ENCODE assay signal across 26 mouse cellular contexts in the genomic region with DNA sequence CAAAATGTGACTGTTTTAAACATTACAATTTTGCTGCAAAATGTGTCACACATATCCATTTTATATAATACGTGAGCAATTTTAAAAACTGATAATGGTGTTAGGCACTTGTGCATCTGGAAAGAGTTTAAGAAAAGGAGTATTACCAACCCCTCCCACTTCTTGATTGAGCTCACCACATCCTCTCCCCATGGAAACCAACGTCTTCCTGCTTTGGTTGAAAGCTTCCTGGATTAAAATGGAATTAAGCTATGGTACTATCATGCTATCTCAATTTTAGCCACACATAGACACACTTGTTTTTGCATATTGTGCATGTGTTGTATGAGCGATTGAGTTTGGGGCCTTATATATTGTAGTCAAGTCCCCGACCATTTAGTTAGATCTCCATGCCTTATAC. TPM values are rescaled to one million over a fixed set of nuclear protein-coding genes. Genes with fewer than 3 reads are reported as not detected.
DNase-seq lines count a peak whose midpoint lies in the region; ATAC-seq and TF ChIP-seq lines count a peak whose summit lies in the region.
"Had no signal": no experiment of that assay in that cellular context is flagged by ENCODE, and none has a peak within 500 bp of the region (broad histone marks: within the 10 kb centered on the region; RNA-seq: fewer than 3 reads in every experiment).

No protein-coding gene starts in this region.

- TF ChIP-seq POLR2A in cerebellum, adult 2 months (IDR thresholded peaks at IDR 0.05; ENCODE audit: borderline replicate concordance, insufficient read depth, low read length): no peak

- H3K27ac ChIP-seq in cerebellum, adult 2 months (ENCODE audit: insufficient read depth, low read length): no peak overlapping the region
- H3K27ac ChIP-seq: embryonic facial prominence, embryonic 13.5 days; embryonic facial prominence, embryonic 15.5 days; forebrain, embryonic 10.5 days; forebrain, embryonic 12.5 days had no signal

- WGBS in cerebellum, adult 2 months: 88% methylated on average over 4 of the region's 4 CpGs

- ATAC-seq in granulocyte monocyte progenitor cell, adult 5-6 weeks (replicated peaks; ENCODE audit: poor library complexity, severe bottlenecking): peak; percentile 42
- ATAC-seq in megakaryocyte progenitor cell, adult 5-6 weeks (replicated peaks; ENCODE audit: poor library complexity): peak; percentile 73
- ATAC-seq: forebrain, embryonic 14.5 days; forebrain, embryonic 16.5 days had no signal

- peak; percentile 71 for DNase-seq in 416B (ENCODE audit: low read depth)
- DNase-seq in heart, adult 18-20 months: no peak
- no peak for DNase-seq in frontal cortex, postnatal 36 days (ENCODE audit: low spot score in 2 of 2)
- DNase-seq in cerebellum, adult 2 months: no peak
- DNase-seq: adrenal gland, adult 2 months; adrenal gland, postnatal 10 days; adrenal gland, postnatal 25 days; cerebellum, adult 11 months; cerebellum, adult 18-20 months; cerebellum, adult 9-10 months; cerebellum, postnatal 10 days; cerebellum, postnatal 25 days; embryo, embryonic 11 days had no signal

- H3K4me3 ChIP-seq in cerebellum, adult 2 months (replicated peaks; ENCODE audit: insufficient read depth, low read depth, low read length): no peak overlapping the region
- H3K4me3 ChIP-seq: embryonic facial prominence, embryonic 13.5 days; embryonic facial prominence, embryonic 15.5 days; erythroblast, embryonic 14.5 days; forebrain, embryonic 10.5 days; forebrain, embryonic 12.5 days had no signal

- no peaks in the 10 kb centered on the region for H3K4me1 ChIP-seq in cerebellum, adult 2 months (ENCODE audit: control insufficient read depth, insufficient read depth, low read length)

- no peaks in the 10 kb centered on the region for H3K27me3 ChIP-seq in cerebellum, adult 2 months (ENCODE audit: control insufficient read depth, insufficient read depth, low read length)
- H3K27me3 ChIP-seq: embryonic facial prominence, embryonic 13.5 days; embryonic facial prominence, embryonic 15.5 days; forebrain, embryonic 12.5 days had no signal

- TF ChIP-seq CTCF in cerebellum, adult 2 months (IDR thresholded peaks at IDR 0.05; ENCODE audit: borderline replicate concordance, insufficient read depth, low read depth, low read length): no peak

RNA-seq across cellular contexts. Expression of gene Spata4, which starts 2.9 kb away (rescaled TPM):
- not detected in 2 replicates for total RNA-seq in granulocyte monocyte progenitor cell, adult 5-6 weeks (2014; fragmentation: Nextera tagmentation)
- not detected in 2 replicates for total RNA-seq in granulocyte monocyte progenitor cell, adult 5-6 weeks (2017)
- total RNA-seq in megakaryocyte progenitor cell, adult 5-6 weeks (2015): not detected in 2 replicates
- not detected in 2 replicates for total RNA-seq in megakaryocyte progenitor cell, adult 5-6 weeks (2017)
- not detected for total RNA-seq in heart, adult 18-20 months (2021)
- not detected in 2 replicates for polyA plus RNA-seq in cerebellum, adult 2 months (2012; rRNA removed)
- total RNA-seq: adrenal gland, postnatal 10 days; ES-E14; MEL had no signal
- polyA plus RNA-seq: adrenal gland, adult 2 months; C2C12; embryonic facial prominence, embryonic 11.5 days; embryonic facial prominence, embryonic 13.5 days; erythroblast, embryonic 14.5 days; forebrain, embryonic 10.5 days had no signal
